Mouse (Mus musculus): ENCODE results near the gene Gm29427. TPM values are rescaled to one million over a fixed set of nuclear protein-coding genes. Genes with fewer than 3 reads are reported as not detected.

The Gm29427 gene
- total and polyA plus RNA-seq, 3 experiments: not detected

GRCm38 (mm10) chr1:130701976-130702375 is 13.6 kb downstream of the Gm29427 start:
- in situ Hi-C loops (cut with MboI; ENCODE audit: low pct_ligation_motif_present, low pct_unique_long_range_greater_than_20kb, low sequenced_read_pairs) (no loop called here), dilution Hi-C loops (cut with MboI; ENCODE audit: extremely low pct_ligation_motif_present, extremely low pct_unique_long_range_greater_than_20kb, low sequenced_read_pairs) (no loop called here)
- Histone ChIP-seq H3K36me3 (replicated peaks in 1 of 2; ENCODE audit: control insufficient read depth in 1 of 2, insufficient read depth in 1 of 2, low read length in 1 of 2) (peaks cover 47 to 83% of the 10 kb centered on the region in 2 experiments), H3K27ac (ENCODE audit: insufficient read depth, low read depth) (no peak overlapping the region), H3K9me3 (replicated peaks; ENCODE audit: low read length) (no peaks in the 10 kb centered on the region), H3K27me3 (replicated peaks) (no peaks in the 10 kb centered on the region), H3K4me3 (replicated peaks in 1 of 3; ENCODE audit: low read depth in 2 of 3, low read length in 2 of 3, poor library complexity in 1 of 3) (no peak overlapping the region), H3K4me2 (ENCODE audit: insufficient read depth, low read depth, poor library complexity, severe bottlenecking) (no peak overlapping the region), H3K79me2 (replicated peaks; ENCODE audit: control insufficient read depth, extremely low read depth, insufficient read depth, poor library complexity, severe bottlenecking) (no peaks in the 10 kb centered on the region), H3K4me1 (ENCODE audit: control insufficient read depth in 1 of 2, insufficient read depth in 2 of 2) (peaks cover 0 to 2% of the 10 kb centered on the region in 2 experiments; a peak in 1 of 4 replicates), H3K9ac (ENCODE audit: insufficient read depth, low read depth) (no peak overlapping the region)
- no peak for TF ChIP-seq SIN3A (IDR thresholded peaks at IDR 0.05; ENCODE audit: low read length)
- TF ChIP-seq UBTF (IDR thresholded peaks at IDR 0.05; ENCODE audit: low read depth, low read length): no peak
- TF ChIP-seq MAX (IDR thresholded peaks at IDR 0.05; ENCODE audit: low read length): no peak
- TF ChIP-seq E2F4 (IDR thresholded peaks at IDR 0.05; ENCODE audit: insufficient replicate concordance, low read depth, low read length): no peak
- TF ChIP-seq BHLHE40 (IDR thresholded peaks at IDR 0.05; ENCODE audit: low read depth, low read length): no peak
- no peak for TF ChIP-seq GABPA (IDR thresholded peaks at IDR 0.05; ENCODE audit: insufficient replicate concordance, low read depth, low read length)
- TF ChIP-seq NRF1 (IDR thresholded peaks at IDR 0.05; ENCODE audit: low read depth, low read length): no peak
- TF ChIP-seq CHD1 (IDR thresholded peaks at IDR 0.05; ENCODE audit: low read depth, low read length): no peak
- TF ChIP-seq TBP (conservative IDR thresholded peaks at IDR 0.05; ENCODE audit: low read depth, low read length): no peak
- no peak for TF ChIP-seq ZMIZ1 (IDR thresholded peaks at IDR 0.05; ENCODE audit: low read depth, low read length)
- TF ChIP-seq USF2 (conservative IDR thresholded peaks at IDR 0.05; ENCODE audit: low read depth, low read length): no peak
- TF ChIP-seq MYC (IDR thresholded peaks at IDR 0.05; ENCODE audit: low read depth, low read length): no peak
- TF ChIP-seq POLR2A (IDR thresholded peaks at IDR 0.05; ENCODE audit: low read depth, low read length): no peak
- no peak for TF ChIP-seq KAT2A (IDR thresholded peaks at IDR 0.05; ENCODE audit: insufficient replicate concordance, low read length)
- no peak for TF ChIP-seq ZNF384 (IDR thresholded peaks at IDR 0.05; ENCODE audit: low read depth, low read length)
- TF ChIP-seq ZC3H11A (IDR thresholded peaks at IDR 0.05; ENCODE audit: low read depth, low read length): no peak
- no peak for TF ChIP-seq NELFE (IDR thresholded peaks at IDR 0.05; ENCODE audit: low read depth, low read length)
- no peak for TF ChIP-seq RCOR1 (conservative IDR thresholded peaks at IDR 0.05; ENCODE audit: low read depth, low read length)
- TF ChIP-seq MAFK (IDR thresholded peaks at IDR 0.05; ENCODE audit: insufficient replicate concordance, low read length): no peak
- TF ChIP-seq TCF12 (IDR thresholded peaks at IDR 0.05; ENCODE audit: low read depth, low read length): no peak
- no peak for DNase-seq (ENCODE audit: extremely low read depth)

GRCm38 (mm10) chr1:130699937-130700633 is 15.5 kb downstream of the Gm29427 start:
- in situ Hi-C loops (cut with MboI; ENCODE audit: low pct_ligation_motif_present, low pct_unique_long_range_greater_than_20kb, low sequenced_read_pairs) (no loop called here), dilution Hi-C loops (cut with MboI; ENCODE audit: extremely low pct_ligation_motif_present, extremely low pct_unique_long_range_greater_than_20kb, low sequenced_read_pairs) (no loop called here)
- Histone ChIP-seq H3K4me2 (ENCODE audit: insufficient read depth, low read depth, poor library complexity, severe bottlenecking) (no peak overlapping the region), H3K27me3 (replicated peaks) (no peaks in the 10 kb centered on the region), H3K9me3 (replicated peaks; ENCODE audit: low read length) (no peaks in the 10 kb centered on the region), H3K36me3 (replicated peaks in 1 of 2; ENCODE audit: control insufficient read depth in 1 of 2, insufficient read depth in 1 of 2, low read length in 1 of 2) (peaks cover 43 to 76% of the 10 kb centered on the region in 2 experiments), H3K79me2 (replicated peaks; ENCODE audit: control insufficient read depth, extremely low read depth, insufficient read depth, poor library complexity, severe bottlenecking) (no peaks in the 10 kb centered on the region), H3K4me1 (ENCODE audit: control insufficient read depth in 1 of 2, insufficient read depth in 2 of 2) (peaks cover 0 to 2% of the 10 kb centered on the region in 2 experiments; a peak in 1 of 4 replicates), H3K4me3 (replicated peaks in 1 of 3; ENCODE audit: low read depth in 2 of 3, low read length in 2 of 3, poor library complexity in 1 of 3) (no peak overlapping the region), H3K27ac (ENCODE audit: insufficient read depth, low read depth) (no peak overlapping the region), H3K9ac (ENCODE audit: insufficient read depth, low read depth) (no peak overlapping the region)
- TF ChIP-seq SMC3 (IDR thresholded peaks at IDR 0.05; ENCODE audit: low read depth, low read length) (no peak), HCFC1 (IDR thresholded peaks at IDR 0.05; ENCODE audit: low read depth, low read length) (no peak), NRF1 (IDR thresholded peaks at IDR 0.05; ENCODE audit: low read depth, low read length) (no peak), RCOR1 (conservative IDR thresholded peaks at IDR 0.05; ENCODE audit: low read depth, low read length) (no peak), NELFE (IDR thresholded peaks at IDR 0.05; ENCODE audit: low read depth, low read length) (no peak), MAZ (IDR thresholded peaks at IDR 0.05; ENCODE audit: low read depth, low read length) (no peak), CTCF (conservative IDR thresholded peaks at IDR 0.05 in 1 of 2, IDR thresholded peaks at IDR 0.05 in 1 of 2; ENCODE audit: low read depth in 2 of 2, low read length in 2 of 2) (no peak), ETS1 (conservative IDR thresholded peaks at IDR 0.05; ENCODE audit: low read depth, low read length) (no peak), RAD21 (IDR thresholded peaks at IDR 0.05; ENCODE audit: low read depth, low read length) (no peak), JUN (IDR thresholded peaks at IDR 0.05; ENCODE audit: insufficient read depth, low read depth, low read length) (no peak), USF1 (IDR thresholded peaks at IDR 0.05; ENCODE audit: low read depth, low read length) (no peak)
- no peak for DNase-seq (ENCODE audit: extremely low read depth)
